Comparison of ENCODE assay signal across 8 mouse cellular contexts in genomic region chr13:22019934-22020835, GRCm38 (mm10). TPM values are rescaled to one million over a fixed set of nuclear protein-coding genes. Genes with fewer than 3 reads are reported as not detected.
A peak's percentile ranks its signal among the peaks of the same experiment; 100 is the strongest.
DNase-seq lines count a peak whose midpoint lies in the region; ATAC-seq and TF ChIP-seq lines count a peak whose summit lies in the region.

No protein-coding gene starts in this region.

- TF ChIP-seq POLR2A in kidney, adult 2 months (IDR thresholded peaks at IDR 0.05; ENCODE audit: low read depth, low read length), result no peak
- TF ChIP-seq POLR2A in cortical plate, adult 2 months (IDR thresholded peaks at IDR 0.05; ENCODE audit: extremely low read depth, insufficient read depth, low read length), result no peak

- H3K4me3 ChIP-seq in kidney, adult 2 months (ENCODE audit: insufficient read depth, low read depth, low read length), result peak overlapping the region; percentile 36
- H3K4me3 ChIP-seq in cortical plate, adult 2 months (ENCODE audit: insufficient read depth, low read length), result peak overlapping the region; percentile 27
- H3K4me3 ChIP-seq in hindbrain, embryonic 10.5 days, result peak overlapping the region; percentile 60
- peak overlapping the region; percentile 70 for H3K4me3 ChIP-seq in liver, embryonic 16.5 days (ENCODE audit: low read depth, low read length)
- H3K4me3 ChIP-seq in stomach, embryonic 15.5 days (replicated peaks), result peak overlapping the region; percentile 52

- peaks cover 2% of the 10 kb centered on the region; the same call in 1 of the 2 replicates for H3K9me3 ChIP-seq in hindbrain, embryonic 10.5 days
- H3K9me3 ChIP-seq in liver, embryonic 16.5 days (replicated peaks; ENCODE audit: control insufficient read depth, low read length), result no peaks in the 10 kb centered on the region
- H3K9me3 ChIP-seq in stomach, embryonic 15.5 days, result no peaks in the 10 kb centered on the region

- H3K27me3 ChIP-seq in kidney, adult 2 months (replicated peaks; ENCODE audit: control insufficient read depth, insufficient read depth, low read length), result peaks cover 3% of the 10 kb centered on the region; the same call in 1 of the 2 replicates
- H3K27me3 ChIP-seq in hindbrain, embryonic 10.5 days (ENCODE audit: insufficient read depth, poor library complexity, severe bottlenecking), result peaks cover 47% of the 10 kb centered on the region
- peaks cover 4% of the 10 kb centered on the region for H3K27me3 ChIP-seq in liver, embryonic 16.5 days (ENCODE audit: control insufficient read depth, insufficient read depth, low read depth, low read length)
- H3K27me3 ChIP-seq in stomach, embryonic 15.5 days (replicated peaks), result peaks cover 2% of the 10 kb centered on the region; the same call in 1 of the 2 replicates

- H3K4me1 ChIP-seq in kidney, adult 2 months (ENCODE audit: control insufficient read depth, insufficient read depth, low read length), result no peaks in the 10 kb centered on the region
- H3K4me1 ChIP-seq in cortical plate, adult 2 months (ENCODE audit: control insufficient read depth, insufficient read depth, low read length), result no peaks in the 10 kb centered on the region
- peaks cover 11% of the 10 kb centered on the region; the same call in 1 of the 2 replicates for H3K4me1 ChIP-seq in hindbrain, embryonic 10.5 days (replicated peaks)
- H3K4me1 ChIP-seq in liver, embryonic 16.5 days (ENCODE audit: control insufficient read depth, low read depth, low read length), result peaks cover 12% of the 10 kb centered on the region
- H3K4me1 ChIP-seq in stomach, embryonic 15.5 days, result no peaks in the 10 kb centered on the region

- H3K9ac ChIP-seq in liver, embryonic 16.5 days (ENCODE audit: low read depth, low read length), result peak overlapping the region; percentile 68
- H3K9ac ChIP-seq in stomach, embryonic 15.5 days, result peak overlapping the region; percentile 34; the same call in 1 of the 2 replicates

- 8% methylated on average over 44 of the region's 44 CpGs for WGBS in kidney, adult 2 months
- under 1% methylated on average over 44 of the region's 44 CpGs for WGBS in hindbrain, embryonic 10.5 days
- under 1% methylated on average over 44 of the region's 44 CpGs for WGBS in liver, embryonic 16.5 days (ENCODE audit: insufficient replicate concordance)
- 1% methylated on average over 44 of the region's 44 CpGs for WGBS in stomach, embryonic 15.5 days

- H3K36me3 ChIP-seq in kidney, adult 2 months (ENCODE audit: control insufficient read depth, insufficient read depth, low read length), result no peaks in the 10 kb centered on the region
- no peaks in the 10 kb centered on the region for H3K36me3 ChIP-seq in hindbrain, embryonic 10.5 days
- no peaks in the 10 kb centered on the region for H3K36me3 ChIP-seq in liver, embryonic 16.5 days (ENCODE audit: control insufficient read depth, insufficient read depth)
- no peaks in the 10 kb centered on the region for H3K36me3 ChIP-seq in stomach, embryonic 15.5 days

- peak; percentile 57 for ATAC-seq in liver, embryonic 16.5 days (ENCODE audit: low read depth)
- ATAC-seq in stomach, embryonic 15.5 days (ENCODE audit: insufficient read depth, low FRiP score, low read depth), result peak; percentile 60; the same call in 1 of the 2 replicates

- peak overlapping the region; percentile 92 for H3K4me2 ChIP-seq in liver, embryonic 16.5 days (ENCODE audit: low read depth, low read length)
- peak overlapping the region; percentile 76 for H3K4me2 ChIP-seq in stomach, embryonic 15.5 days

- TF ChIP-seq CTCF in kidney, adult 2 months (conservative IDR thresholded peaks at IDR 0.05; ENCODE audit: insufficient read depth, insufficient read length, low read depth, low read length), result no peak
- TF ChIP-seq CTCF in cortical plate, adult 2 months (IDR thresholded peaks at IDR 0.05; ENCODE audit: extremely low read depth, insufficient read depth, low read length), result no peak

- DNase-seq in kidney, adult 2 months, result peak; percentile 16
- DNase-seq in kidney, adult 9 months, result no peak
- DNase-seq in hindbrain, embryonic 10.5 days (ENCODE audit: low spot score), result peak; percentile 46
- no peak for DNase-seq in left cerebral cortex, postnatal 25 days (ENCODE audit: low spot score in 2 of 2)
- no peak for DNase-seq in lung, postnatal 4 days

- intact Hi-C loops in left cerebral cortex, postnatal 25 days (cut with DNase I), result loop anchor here (10.0 kb wide), 2 partner anchors 165 to 855 kb away; no protein-coding TSS in a partner anchor

- no peak overlapping the region for H3K27ac ChIP-seq in kidney, adult 2 months (ENCODE audit: insufficient read depth, low read depth, low read length)
- H3K27ac ChIP-seq in cortical plate, adult 2 months (ENCODE audit: insufficient read depth, low read length), result no peak overlapping the region
- no peak overlapping the region for H3K27ac ChIP-seq in hindbrain, embryonic 10.5 days
- peak overlapping the region; percentile 39 for H3K27ac ChIP-seq in liver, embryonic 16.5 days (ENCODE audit: low read length)
- no peak overlapping the region for H3K27ac ChIP-seq in stomach, embryonic 15.5 days

RNA-seq across cellular contexts. Expression of gene Prss16, which starts 10.6 kb away (rescaled TPM):
- 0.22 TPM in 1 of 2 replicates, not detected in the other for polyA plus RNA-seq in kidney, adult 2 months (2012; rRNA removed)
- polyA plus RNA-seq in cortical plate, adult 2 months (2012; rRNA removed), result 1.9 and 2.5 TPM in 2 replicates
- 0.18 TPM in 1 of 2 replicates, not detected in the other for polyA plus RNA-seq in hindbrain, embryonic 10.5 days (2016; fragmentation: Nextera tagmentation; extraction: Ambion mirVana)
- polyA plus RNA-seq in liver, embryonic 16.5 days (2015; fragmentation: Nextera tagmentation; extraction: Ambion mirVana), result 0.54 and 0.72 TPM in 2 replicates
- polyA plus RNA-seq in stomach, embryonic 15.5 days (2015; fragmentation: Nextera tagmentation; extraction: Ambion mirVana), result 0.94 and 1.5 TPM in 2 replicates
- under 1 TPM; 0.25 to 0.39 TPM for total RNA-seq in left cerebral cortex, postnatal 25 days (2021)

RNA-seq across cellular contexts. Expression of gene Hist1h2ah, which starts 15.2 kb away (rescaled TPM):
- polyA plus RNA-seq in kidney, adult 2 months (2012; rRNA removed), result 0.95 and 3.4 TPM in 2 replicates
- 0.75 TPM in 1 of 2 replicates, not detected in the other for polyA plus RNA-seq in cortical plate, adult 2 months (2012; rRNA removed)
- polyA plus RNA-seq in hindbrain, embryonic 10.5 days (2016; fragmentation: Nextera tagmentation; extraction: Ambion mirVana), result 5.5 and 11.0 TPM in 2 replicates
- 13.7 and 18.8 TPM in 2 replicates for polyA plus RNA-seq in liver, embryonic 16.5 days (2015; fragmentation: Nextera tagmentation; extraction: Ambion mirVana)
- polyA plus RNA-seq in stomach, embryonic 15.5 days (2015; fragmentation: Nextera tagmentation; extraction: Ambion mirVana), result 4.9 and 13.3 TPM in 2 replicates
- total RNA-seq in left cerebral cortex, postnatal 25 days (2021), result 10 to 100 TPM; 28.7 to 29.1 TPM

RNA-seq across cellular contexts. Expression of gene Hist1h2bk, which starts 15.5 kb away (rescaled TPM):
- polyA plus RNA-seq in kidney, adult 2 months (2012; rRNA removed), result 4.2 and 6.0 TPM in 2 replicates
- 0.50 and 0.64 TPM in 2 replicates for polyA plus RNA-seq in cortical plate, adult 2 months (2012; rRNA removed)
- 6.6 and 6.9 TPM in 2 replicates for polyA plus RNA-seq in hindbrain, embryonic 10.5 days (2016; fragmentation: Nextera tagmentation; extraction: Ambion mirVana)
- polyA plus RNA-seq in liver, embryonic 16.5 days (2015; fragmentation: Nextera tagmentation; extraction: Ambion mirVana), result 2.9 and 4.7 TPM in 2 replicates
- polyA plus RNA-seq in stomach, embryonic 15.5 days (2015; fragmentation: Nextera tagmentation; extraction: Ambion mirVana), result 4.6 and 5.5 TPM in 2 replicates
- total RNA-seq in left cerebral cortex, postnatal 25 days (2021), result 10 to 100 TPM; 10.0 to 11.6 TPM

RNA-seq across cellular contexts. Expression of gene Hist1h4i, which starts 21.0 kb away (rescaled TPM):
- polyA plus RNA-seq in kidney, adult 2 months (2012; rRNA removed), result 10.5 and 12.5 TPM in 2 replicates
- polyA plus RNA-seq in cortical plate, adult 2 months (2012; rRNA removed), result 5.7 and 7.9 TPM in 2 replicates
- polyA plus RNA-seq in hindbrain, embryonic 10.5 days (2016; fragmentation: Nextera tagmentation; extraction: Ambion mirVana), result 33.6 and 41.8 TPM in 2 replicates
- polyA plus RNA-seq in liver, embryonic 16.5 days (2015; fragmentation: Nextera tagmentation; extraction: Ambion mirVana), result 47.5 and 58.3 TPM in 2 replicates
- 19.1 and 19.3 TPM in 2 replicates for polyA plus RNA-seq in stomach, embryonic 15.5 days (2015; fragmentation: Nextera tagmentation; extraction: Ambion mirVana)
- total RNA-seq in left cerebral cortex, postnatal 25 days (2021), result 10 to 100 TPM; 60.2 to 73.2 TPM

RNA-seq across cellular contexts. Expression of gene Hist1h2ag, which starts 22.6 kb away (rescaled TPM):
- 0.76 TPM in 1 of 2 replicates, not detected in the other for polyA plus RNA-seq in kidney, adult 2 months (2012; rRNA removed)
- 0.63 and 1.1 TPM in 2 replicates for polyA plus RNA-seq in cortical plate, adult 2 months (2012; rRNA removed)
- 63.1 and 65.4 TPM in 2 replicates for polyA plus RNA-seq in hindbrain, embryonic 10.5 days (2016; fragmentation: Nextera tagmentation; extraction: Ambion mirVana)
- polyA plus RNA-seq in liver, embryonic 16.5 days (2015; fragmentation: Nextera tagmentation; extraction: Ambion mirVana), result 13.1 and 20.8 TPM in 2 replicates
- polyA plus RNA-seq in stomach, embryonic 15.5 days (2015; fragmentation: Nextera tagmentation; extraction: Ambion mirVana), result 36.1 and 42.9 TPM in 2 replicates
- total RNA-seq in left cerebral cortex, postnatal 25 days (2021), result 10 to 100 TPM in 1 of 2 experiments, 1 to 10 TPM in 1; 8.5 to 19.5 TPM

Comparison
In these comparisons a context has a peak if more than half of its experiments do, and no peak if none do; other contexts are left out.
1. DNase-seq: peak in kidney, adult 2 months (single experiment) and hindbrain, embryonic 10.5 days (single experiment); none in kidney, adult 9 months (single experiment), left cerebral cortex, postnatal 25 days (0 of 2) and lung, postnatal 4 days (0 of 2).
2. Peak in every context shown above with its lines, with median percentiles within 50 percentile points of each other: H3K4me3 ChIP-seq.